Mouse (Mus musculus): ENCODE measurements around the gene Susd3. TPM values are rescaled to one million over a fixed set of nuclear protein-coding genes. Genes with fewer than 3 reads are reported as not detected.

Gene Susd3
- polyA plus RNA-seq (2014; fragmentation: Nextera tagmentation; extraction: Ambion mirVana) = 0.68 and 0.86 TPM in 2 replicates

DNA sequence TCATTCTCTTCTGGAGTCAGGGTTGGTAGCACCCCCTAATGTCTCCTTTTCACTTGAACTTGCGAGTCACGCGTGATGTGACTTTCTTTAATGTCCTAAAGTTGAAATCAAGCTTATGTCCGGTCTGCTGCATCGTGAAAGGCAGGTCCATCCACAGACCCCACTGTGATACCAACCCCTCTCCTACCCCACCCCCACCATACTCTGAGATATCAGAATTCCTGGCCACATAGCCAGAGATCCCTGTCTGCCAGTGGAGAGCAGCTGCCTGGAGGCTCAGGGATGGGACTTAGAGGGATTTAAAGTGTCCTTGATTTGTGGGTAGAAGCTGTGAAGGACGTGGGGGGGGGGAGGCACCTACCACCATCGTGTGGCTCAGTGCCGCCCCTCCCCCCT lies at the start of gene Susd3:
TSS of gene Susd3 (minus strand) at position 240 of the 396 bp plus-strand sequence.
- H3K9me3 ChIP-seq (replicated peaks; ENCODE audit: control insufficient read depth, low read length) = no peaks in the 10 kb centered on the region
- H3K36me3 ChIP-seq (ENCODE audit: control insufficient read depth, insufficient read depth, low read length) = no peaks in the 10 kb centered on the region
- H3K4me3 ChIP-seq (ENCODE audit: low read depth, low read length) = peak within 1 kb of the TSS; percentile 31
- WGBS (ENCODE audit: insufficient replicate concordance) = 16% methylated on average over 7 of the region's 8 CpGs
- H3K4me1 ChIP-seq (ENCODE audit: control insufficient read depth, insufficient read depth, low read length) = peaks cover 7% of the 10 kb centered on the region; the same call in 1 of the 2 replicates
- H3K27ac ChIP-seq (ENCODE audit: low read depth, low read length) = no peak within 1 kb of the TSS
- ATAC-seq (replicated peaks; ENCODE audit: insufficient number of reproducible peaks, low FRiP score, low TSS enrichment) = no peak
- H3K9ac ChIP-seq (ENCODE audit: low read depth, low read length) = no peak within 1 kb of the TSS
- H3K4me2 ChIP-seq = peak within 1 kb of the TSS; percentile 57
- H3K27me3 ChIP-seq (ENCODE audit: control insufficient read depth, insufficient read depth, low read length) = peaks cover 31% of the 10 kb centered on the region

DNA sequence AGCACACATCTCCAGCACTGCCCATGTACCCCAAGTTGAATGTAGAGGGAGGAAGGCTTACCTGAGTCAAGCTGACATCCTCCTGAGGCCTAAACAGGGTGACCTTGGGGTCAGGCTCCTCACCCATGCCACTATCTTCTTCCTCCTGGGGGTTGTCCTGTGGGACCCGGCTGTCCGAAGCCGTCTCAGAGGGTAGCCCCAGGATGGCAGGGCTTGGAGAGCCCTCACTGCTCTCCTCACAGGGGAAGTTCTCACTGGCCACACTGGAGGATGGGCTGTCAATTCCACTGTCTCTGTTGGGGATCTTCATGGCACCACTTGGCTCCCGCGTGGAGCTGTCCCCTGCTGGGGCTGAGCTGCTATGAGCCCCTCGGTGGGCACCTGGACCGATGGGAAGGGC lies 47.8 kb upstream of the Susd3 start:
- Histone ChIP-seq H3K9ac (ENCODE audit: low read depth, low read length) (no peak overlapping the region), H3K4me2 (no peak overlapping the region), H3K27ac (ENCODE audit: low read depth, low read length) (no peak overlapping the region), H3K4me3 (ENCODE audit: low read depth, low read length) (no peak overlapping the region), H3K9me3 (replicated peaks; ENCODE audit: control insufficient read depth, low read length) (no peaks in the 10 kb centered on the region; the same call in 1 of the 2 replicates), H3K36me3 (ENCODE audit: control insufficient read depth, insufficient read depth, low read length) (no peaks in the 10 kb centered on the region), H3K4me1 (ENCODE audit: control insufficient read depth, insufficient read depth, low read length) (no peaks in the 10 kb centered on the region), H3K27me3 (ENCODE audit: control insufficient read depth, insufficient read depth, low read length) (no peaks in the 10 kb centered on the region)
- 66% methylated on average over 7 of the region's 7 CpGs for WGBS (ENCODE audit: insufficient replicate concordance)
- ATAC-seq (replicated peaks; ENCODE audit: insufficient number of reproducible peaks, low FRiP score, low TSS enrichment) = peak; percentile 57; the same call in 1 of the 2 replicates

DNA sequence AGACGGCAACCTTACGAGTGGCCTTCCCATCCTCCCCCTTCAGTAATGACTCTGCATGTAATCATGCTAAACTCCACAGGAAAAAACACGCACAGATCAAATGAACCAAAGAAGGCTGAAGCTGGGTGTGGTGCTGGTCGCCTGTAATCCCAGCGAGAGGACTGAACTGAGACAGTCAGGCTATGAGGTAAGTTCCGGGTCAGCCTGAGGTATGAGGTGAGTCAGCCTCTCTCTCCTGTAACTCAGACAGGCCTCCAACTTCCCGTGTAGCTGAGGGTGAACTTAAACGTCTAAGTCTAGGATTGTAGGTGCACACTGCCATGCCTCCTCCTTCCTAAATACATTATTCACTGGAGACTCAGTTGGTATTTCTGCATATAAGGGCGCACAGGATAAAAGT lies 45.6 kb upstream of the Susd3 start:
- Histone ChIP-seq H3K4me1 (ENCODE audit: control insufficient read depth, insufficient read depth, low read length) (no peaks in the 10 kb centered on the region), H3K36me3 (ENCODE audit: control insufficient read depth, insufficient read depth, low read length) (no peaks in the 10 kb centered on the region), H3K9me3 (replicated peaks; ENCODE audit: control insufficient read depth, low read length) (no peaks in the 10 kb centered on the region; the same call in 1 of the 2 replicates), H3K9ac (ENCODE audit: low read depth, low read length) (no peak overlapping the region), H3K4me3 (ENCODE audit: low read depth, low read length) (no peak overlapping the region), H3K27me3 (ENCODE audit: control insufficient read depth, insufficient read depth, low read length) (no peaks in the 10 kb centered on the region), H3K27ac (ENCODE audit: low read depth, low read length) (no peak overlapping the region), H3K4me2 (no peak overlapping the region)
- 75% methylated on average over 9 of the region's 9 CpGs for WGBS (ENCODE audit: insufficient replicate concordance)
- no peak for ATAC-seq (replicated peaks; ENCODE audit: insufficient number of reproducible peaks, low FRiP score, low TSS enrichment)

DNA sequence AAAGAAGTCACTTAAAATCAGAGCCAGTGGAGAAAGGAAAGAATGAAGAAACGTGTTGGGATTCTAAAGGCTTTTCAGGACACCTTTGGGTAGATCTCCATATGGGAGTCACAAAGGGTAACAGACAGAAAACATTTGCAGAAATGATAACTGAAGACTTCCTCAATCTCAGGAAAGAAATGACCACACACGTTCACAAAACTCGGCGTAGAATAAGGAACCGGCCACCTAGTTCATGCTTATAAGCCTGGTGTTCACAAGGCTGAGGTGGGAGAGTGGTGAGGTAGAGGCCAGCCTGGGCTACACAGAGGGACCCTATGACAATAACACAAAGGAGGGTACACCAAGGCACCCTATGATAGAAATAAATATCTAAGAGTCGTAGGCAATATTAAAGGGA lies 43.4 kb upstream of the Susd3 start:
- ATAC-seq (replicated peaks; ENCODE audit: insufficient number of reproducible peaks, low FRiP score, low TSS enrichment) = no peak
- Histone ChIP-seq H3K36me3 (ENCODE audit: control insufficient read depth, insufficient read depth, low read length) (no peaks in the 10 kb centered on the region), H3K27me3 (ENCODE audit: control insufficient read depth, insufficient read depth, low read length) (no peaks in the 10 kb centered on the region), H3K9me3 (replicated peaks; ENCODE audit: control insufficient read depth, low read length) (no peaks in the 10 kb centered on the region; the same call in 1 of the 2 replicates), H3K27ac (ENCODE audit: low read depth, low read length) (no peak overlapping the region), H3K9ac (ENCODE audit: low read depth, low read length) (no peak overlapping the region), H3K4me1 (ENCODE audit: control insufficient read depth, insufficient read depth, low read length) (no peaks in the 10 kb centered on the region), H3K4me3 (ENCODE audit: low read depth, low read length) (no peak overlapping the region), H3K4me2 (no peak overlapping the region)
- WGBS (ENCODE audit: insufficient replicate concordance) = 82% methylated on average over 6 of the region's 6 CpGs

DNA sequence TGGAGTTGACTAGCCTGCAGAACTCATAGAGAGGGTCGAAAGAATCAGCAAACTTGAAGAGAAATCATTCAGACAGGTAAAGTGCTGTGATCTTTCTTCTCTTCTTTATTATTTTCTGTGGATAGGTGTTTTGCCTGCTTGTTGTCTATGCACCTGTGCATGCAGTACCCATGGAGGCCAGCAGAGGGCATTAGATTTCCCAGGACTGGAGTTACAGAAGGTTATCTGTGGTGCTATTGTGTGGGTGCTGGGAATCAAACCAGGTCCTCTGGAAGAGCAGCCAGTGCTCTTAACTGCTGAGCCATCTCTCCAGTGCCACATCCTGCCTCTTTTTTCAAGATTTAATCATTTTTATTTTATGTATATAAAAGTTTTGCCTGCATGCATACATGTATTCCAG lies 42.9 kb upstream of the Susd3 start:
- Histone ChIP-seq H3K9ac (ENCODE audit: low read depth, low read length) (no peak overlapping the region), H3K4me3 (ENCODE audit: low read depth, low read length) (no peak overlapping the region), H3K36me3 (ENCODE audit: control insufficient read depth, insufficient read depth, low read length) (no peaks in the 10 kb centered on the region), H3K4me2 (no peak overlapping the region), H3K9me3 (replicated peaks; ENCODE audit: control insufficient read depth, low read length) (no peaks in the 10 kb centered on the region; the same call in 1 of the 2 replicates), H3K27ac (ENCODE audit: low read depth, low read length) (no peak overlapping the region), H3K27me3 (ENCODE audit: control insufficient read depth, insufficient read depth, low read length) (no peaks in the 10 kb centered on the region), H3K4me1 (ENCODE audit: control insufficient read depth, insufficient read depth, low read length) (no peaks in the 10 kb centered on the region)
- WGBS (ENCODE audit: insufficient replicate concordance) = 29% methylated on average over 1 of the region's 1 CpGs
- ATAC-seq (replicated peaks; ENCODE audit: insufficient number of reproducible peaks, low FRiP score, low TSS enrichment) = no peak

DNA sequence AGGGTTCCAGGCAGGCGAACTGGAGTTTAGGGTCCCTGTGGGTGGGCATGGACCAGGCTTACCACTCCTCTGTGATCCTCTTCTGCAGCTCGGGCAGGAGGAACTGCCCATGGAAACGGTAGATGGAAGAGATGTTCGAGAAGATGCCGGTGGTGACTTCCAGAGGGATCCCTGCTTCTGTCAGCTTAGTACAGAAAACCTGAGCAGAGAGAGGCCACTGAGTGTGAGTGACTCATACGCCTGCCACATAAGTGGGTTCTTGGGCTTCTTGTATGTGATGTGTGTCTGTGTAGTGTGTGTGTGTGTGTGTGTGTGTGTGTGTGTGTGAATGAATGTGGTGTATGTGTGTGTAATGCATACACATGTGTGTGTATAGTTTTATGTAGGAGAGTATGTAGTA lies 38.7 kb upstream of the Susd3 start:
- Histone ChIP-seq H3K9me3 (replicated peaks; ENCODE audit: control insufficient read depth, low read length) (no peaks in the 10 kb centered on the region; the same call in 1 of the 2 replicates), H3K4me2 (no peak overlapping the region), H3K27me3 (ENCODE audit: control insufficient read depth, insufficient read depth, low read length) (no peaks in the 10 kb centered on the region), H3K36me3 (ENCODE audit: control insufficient read depth, insufficient read depth, low read length) (no peaks in the 10 kb centered on the region), H3K4me1 (ENCODE audit: control insufficient read depth, insufficient read depth, low read length) (no peaks in the 10 kb centered on the region), H3K4me3 (ENCODE audit: low read depth, low read length) (no peak overlapping the region), H3K9ac (ENCODE audit: low read depth, low read length) (no peak overlapping the region), H3K27ac (ENCODE audit: low read depth, low read length) (no peak overlapping the region)
- no peak for ATAC-seq (replicated peaks; ENCODE audit: insufficient number of reproducible peaks, low FRiP score, low TSS enrichment)
- WGBS (ENCODE audit: insufficient replicate concordance) = 86% methylated on average over 6 of the region's 6 CpGs

DNA sequence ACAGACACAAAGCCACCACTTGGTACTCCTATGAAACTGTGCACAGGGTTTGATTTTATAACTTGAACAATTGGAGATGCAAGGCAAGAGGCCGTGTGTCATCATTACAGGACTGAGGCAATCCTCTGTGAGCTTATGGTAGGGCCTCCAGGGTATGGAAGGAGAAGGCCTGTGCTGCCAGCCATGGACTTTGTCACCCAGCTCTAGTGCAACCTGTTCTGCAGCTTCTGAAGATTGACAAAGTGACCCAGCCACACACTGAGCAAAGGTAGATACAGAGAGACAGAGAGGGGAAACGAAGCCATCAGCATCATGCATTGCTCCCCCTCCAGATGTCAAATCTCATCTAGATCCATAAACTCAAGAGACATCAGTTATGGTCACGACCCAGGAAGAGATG lies 38.2 kb upstream of the Susd3 start:
- H3K9me3 ChIP-seq (replicated peaks; ENCODE audit: control insufficient read depth, low read length) = no peaks in the 10 kb centered on the region; the same call in 1 of the 2 replicates

DNA sequence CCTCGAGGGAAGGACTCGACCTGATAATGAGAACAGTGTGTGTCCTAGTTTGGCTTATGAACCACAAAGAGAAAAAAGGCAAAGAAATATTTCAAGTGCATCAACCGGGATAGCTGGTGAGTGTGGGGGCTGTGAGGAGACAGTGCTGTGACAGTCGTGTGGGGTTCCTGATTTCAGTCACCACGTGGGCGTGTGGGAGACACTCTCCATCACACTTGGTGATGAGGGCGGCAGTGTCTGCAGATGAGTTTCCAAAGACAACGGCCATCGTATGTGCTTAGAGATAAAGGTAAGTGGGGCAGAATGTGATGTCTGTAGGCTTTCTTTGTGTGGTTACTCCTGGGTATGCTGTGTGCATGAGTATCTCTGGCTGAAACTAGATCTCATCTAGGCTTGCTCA lies 35.2 kb upstream of the Susd3 start:
- Histone ChIP-seq H3K4me2 (no peak overlapping the region), H3K36me3 (ENCODE audit: control insufficient read depth, insufficient read depth, low read length) (no peaks in the 10 kb centered on the region), H3K27me3 (ENCODE audit: control insufficient read depth, insufficient read depth, low read length) (no peaks in the 10 kb centered on the region), H3K9me3 (replicated peaks; ENCODE audit: control insufficient read depth, low read length) (no peaks in the 10 kb centered on the region), H3K4me3 (ENCODE audit: low read depth, low read length) (no peak overlapping the region), H3K27ac (ENCODE audit: low read depth, low read length) (no peak overlapping the region), H3K9ac (ENCODE audit: low read depth, low read length) (no peak overlapping the region), H3K4me1 (ENCODE audit: control insufficient read depth, insufficient read depth, low read length) (no peaks in the 10 kb centered on the region)
- WGBS (ENCODE audit: insufficient replicate concordance) = 53% methylated on average over 9 of the region's 9 CpGs
- no peak for ATAC-seq (replicated peaks; ENCODE audit: insufficient number of reproducible peaks, low FRiP score, low TSS enrichment)

More for the DNA sequence above, 38.2 kb upstream of the Susd3 start:
- no peaks in the 10 kb centered on the region for H3K36me3 ChIP-seq (ENCODE audit: control insufficient read depth, insufficient read depth, low read length)
- no peaks in the 10 kb centered on the region for H3K27me3 ChIP-seq (ENCODE audit: control insufficient read depth, insufficient read depth, low read length)
- ATAC-seq (replicated peaks; ENCODE audit: insufficient number of reproducible peaks, low FRiP score, low TSS enrichment) = no peak
- H3K4me1 ChIP-seq (ENCODE audit: control insufficient read depth, insufficient read depth, low read length) = no peaks in the 10 kb centered on the region
- 76% methylated on average over 3 of the region's 3 CpGs for WGBS (ENCODE audit: insufficient replicate concordance)
- H3K9ac ChIP-seq (ENCODE audit: low read depth, low read length) = no peak overlapping the region
- no peak overlapping the region for H3K27ac ChIP-seq (ENCODE audit: low read depth, low read length)
- H3K4me3 ChIP-seq (ENCODE audit: low read depth, low read length) = no peak overlapping the region
- no peak overlapping the region for H3K4me2 ChIP-seq

DNA sequence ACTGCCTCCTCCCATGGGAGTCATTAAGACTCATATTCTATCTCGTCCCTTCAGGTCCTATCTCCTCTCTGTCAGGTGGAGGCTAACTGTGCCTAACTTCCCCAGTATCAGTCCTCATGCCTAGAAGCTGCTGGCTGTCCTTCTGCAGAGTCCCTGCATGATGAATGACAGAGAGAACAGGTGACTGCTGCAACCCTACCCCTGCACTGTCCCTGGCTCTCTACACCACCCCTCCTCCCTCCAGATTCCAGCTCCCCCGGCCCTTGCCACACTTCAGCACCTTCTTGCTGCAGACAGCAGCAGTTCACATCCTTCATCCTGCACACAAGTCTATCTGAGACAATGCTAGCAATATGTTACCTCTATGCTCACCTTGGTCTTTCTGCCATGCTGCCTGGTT lies 33.7 kb upstream of the Susd3 start:
- no peaks in the 10 kb centered on the region for H3K4me1 ChIP-seq (ENCODE audit: control insufficient read depth, insufficient read depth, low read length)
- H3K27ac ChIP-seq (ENCODE audit: low read depth, low read length) = no peak overlapping the region
- no peaks in the 10 kb centered on the region for H3K36me3 ChIP-seq (ENCODE audit: control insufficient read depth, insufficient read depth, low read length)
- 37% methylated on average over 2 of the region's 2 CpGs for WGBS (ENCODE audit: insufficient replicate concordance)
- H3K9ac ChIP-seq (ENCODE audit: low read depth, low read length) = no peak overlapping the region
- H3K9me3 ChIP-seq (replicated peaks; ENCODE audit: control insufficient read depth, low read length) = no peaks in the 10 kb centered on the region
- no peak overlapping the region for H3K4me2 ChIP-seq
- H3K4me3 ChIP-seq (ENCODE audit: low read depth, low read length) = no peak overlapping the region
- ATAC-seq (replicated peaks; ENCODE audit: insufficient number of reproducible peaks, low FRiP score, low TSS enrichment) = no peak
- no peaks in the 10 kb centered on the region for H3K27me3 ChIP-seq (ENCODE audit: control insufficient read depth, insufficient read depth, low read length)
